Mouse (Mus musculus) heart, embryonic 12.5 days (tissue): ENCODE measurements around the gene Chrm4. TPM values are rescaled to one million over a fixed set of nuclear protein-coding genes. Genes with fewer than 3 reads are reported as not detected.

ENCODE experiments used
- ATAC-seq: fragments of 200-750 bp; cut with Nextera tagmentation; 2 replicates; pipeline ENCODE4 v1.8.0; 2017; ENCODE audit warnings: moderate TSS enrichment, moderate library complexity; ENCODE audit not compliant: insufficient number of reproducible peaks, low FRiP score
- H3K27ac ChIP-seq: fragments of 300-500 bp; sonication (generic); 2 replicates; pipeline ENCODE4 v1.5.1; 2016; ENCODE audit warnings: mild to moderate bottlenecking, moderate library complexity; ENCODE audit not compliant: poor library complexity, severe bottlenecking
- H3K27me3 ChIP-seq: fragments of 300-500 bp; sonication (generic); replicated peaks from 2 replicates; pipeline ENCODE4 v1.6.1; 2016; ENCODE audit warnings: mild to moderate bottlenecking, moderate library complexity
- H3K36me3 ChIP-seq: fragments of 300-500 bp; sonication (generic); 2 replicates; pipeline ENCODE4 v1.6.1; 2016; ENCODE audit warnings: mild to moderate bottlenecking, moderate library complexity
- H3K4me1 ChIP-seq: fragments of 300-500 bp; sonication (generic); replicated peaks from 2 replicates; pipeline ENCODE4 v1.6.1; 2016; ENCODE audit warnings: mild to moderate bottlenecking
- H3K4me2 ChIP-seq: fragments of 300-500 bp; sonication (generic); 2 replicates; pipeline ENCODE4 v1.6.1; 2016; ENCODE audit warnings: mild to moderate bottlenecking, moderate library complexity
- H3K4me3 ChIP-seq: fragments of 300-500 bp; sonication (generic); 2 replicates; pipeline ENCODE4 v1.5.1; 2016; ENCODE audit warnings: mild to moderate bottlenecking
- H3K9ac ChIP-seq: fragments of 300-500 bp; sonication (generic); 2 replicates; pipeline ENCODE4 v1.6.1; 2016; ENCODE audit warnings: mild to moderate bottlenecking, moderate library complexity
- H3K9me3 ChIP-seq: fragments of 300-500 bp; sonication (generic); replicated peaks from 2 replicates; pipeline ENCODE4 v1.6.1; 2016; ENCODE audit warnings: mild to moderate bottlenecking, moderate library complexity
- WGBS: fragments of 180-500 bp; shearing (Covaris S2); methylation state at CpG from one replicate; pipeline ENCODE4 v1.1.7; 2016; 5-methylcytosine and 5-hydroxymethylcytosine counted together
- polyA plus RNA-seq: library from polyadenylated mRNA; unstranded; fragments of >200 nt; fragmentation: Nextera tagmentation; extraction: Ambion mirVana; gene quantifications from 2 replicates; pipeline ENCODE4 v1.2.1, GENCODE M21; 2016

Gene Chrm4
- polyA plus RNA-seq, 1 experiment from 2014 or later: 0.15 TPM

- Histone ChIP-seq H3K4me2 (peak within 1 kb of the TSS; percentile 68), H3K4me3 (peak within 1 kb of the TSS; percentile 62), H3K4me1 (peaks cover 58% of the 10 kb centered on the region), H3K9me3 (no peaks in the 10 kb centered on the region), H3K36me3 (peaks cover 45% of the 10 kb centered on the region), H3K27ac (peak within 1 kb of the TSS; percentile 89), H3K27me3 (no peaks in the 10 kb centered on the region), H3K9ac (peak within 1 kb of the TSS; percentile 83)
- 2% methylated on average over 16 of the region's 16 CpGs for WGBS
- peak; percentile 58 for ATAC-seq
Observed at GRCm38 (mm10) chr2:91932160-91932711, 5.2 kb downstream of the Chrm4 start, which contains the start of gene Mdk. Gene Mdk (minus strand): TSS chr2:91932297.

DNA sequence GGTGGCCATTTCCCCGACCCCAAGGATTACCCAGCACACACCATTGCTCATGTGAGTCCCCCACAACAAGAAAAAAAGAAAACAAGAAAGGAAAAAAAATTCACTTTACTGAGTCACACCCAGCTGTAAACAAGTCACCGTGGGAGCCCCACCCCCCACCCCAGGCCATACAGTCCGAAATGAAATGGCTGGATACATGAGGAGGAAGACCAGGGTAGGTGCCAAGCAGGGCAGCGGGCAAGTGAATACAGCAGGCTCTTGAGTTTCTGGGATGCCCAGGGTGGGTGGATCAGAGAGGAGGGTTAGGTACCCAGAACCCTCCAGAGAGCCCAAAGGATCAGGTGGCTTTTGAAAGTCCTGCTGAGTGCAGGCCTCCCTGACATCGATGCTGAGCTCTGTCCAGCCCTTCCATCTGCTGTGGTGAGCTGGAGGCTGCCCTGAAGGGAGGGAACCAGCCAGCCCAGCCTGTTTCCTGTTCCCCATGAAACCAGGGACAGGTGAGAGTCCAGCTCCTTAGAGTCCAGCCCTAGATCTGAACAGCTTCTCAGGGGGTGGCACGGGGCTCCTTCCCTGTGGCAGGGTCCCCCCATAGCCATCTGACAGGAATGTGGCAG lies 5.8 kb downstream of the Chrm4 start:
- ATAC-seq: peak; percentile 40
- H3K27ac ChIP-seq: peak overlapping the region; percentile 89
- peak overlapping the region; percentile 83; the same call in 1 of the 2 replicates for H3K9ac ChIP-seq
- no peaks in the 10 kb centered on the region for H3K27me3 ChIP-seq
- H3K4me3 ChIP-seq: peak overlapping the region; percentile 62
- no peaks in the 10 kb centered on the region for H3K9me3 ChIP-seq
- peaks cover 56% of the 10 kb centered on the region for H3K4me1 ChIP-seq
- H3K4me2 ChIP-seq: peak overlapping the region; percentile 68
- WGBS: 11% methylated on average over 6 of the region's 6 CpGs
- H3K36me3 ChIP-seq: peaks cover 51% of the 10 kb centered on the region

DNA sequence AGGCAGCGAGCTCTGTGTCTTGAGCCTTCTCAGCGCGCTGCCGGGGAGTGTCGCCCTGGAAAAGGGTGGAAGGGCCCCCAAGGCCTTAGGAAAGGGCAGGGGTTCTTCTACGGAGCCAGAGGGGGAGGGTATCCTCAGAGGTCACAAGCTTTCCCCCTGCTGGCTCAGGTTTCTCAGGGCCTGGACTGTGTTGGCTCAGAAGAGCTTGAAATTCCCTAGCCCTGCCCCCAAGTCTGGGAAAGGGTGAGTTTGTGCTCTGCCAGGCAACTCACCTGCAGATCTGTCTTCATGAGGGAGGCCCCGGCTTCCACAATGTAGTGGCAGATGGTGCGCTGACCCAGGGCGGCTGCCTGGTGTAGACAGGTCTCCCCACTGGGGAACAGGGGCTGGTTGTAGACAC lies 6.4 kb downstream of the Chrm4 start:
- WGBS: 41% methylated on average over 9 of the region's 9 CpGs
- no peak for ATAC-seq
- Histone ChIP-seq H3K4me3 (no peak overlapping the region), H3K36me3 (peaks cover 57% of the 10 kb centered on the region), H3K27ac (peak overlapping the region; percentile 89; the same call in 1 of the 2 replicates), H3K9ac (peak overlapping the region; percentile 83; the same call in 1 of the 2 replicates), H3K4me2 (peak overlapping the region; percentile 68; the same call in 1 of the 2 replicates), H3K27me3 (no peaks in the 10 kb centered on the region), H3K4me1 (peaks cover 50% of the 10 kb centered on the region), H3K9me3 (no peaks in the 10 kb centered on the region)

- H3K36me3 ChIP-seq: peaks cover 62% of the 10 kb centered on the region
- peaks cover 45% of the 10 kb centered on the region for H3K4me1 ChIP-seq
- no peak overlapping the region for H3K4me3 ChIP-seq
- no peak overlapping the region for H3K27ac ChIP-seq
- 21% methylated on average over 8 of the region's 8 CpGs for WGBS
- no peak overlapping the region; the same call in 1 of the 2 replicates for H3K9ac ChIP-seq
- H3K4me2 ChIP-seq: no peak overlapping the region; the same call in 1 of the 2 replicates
- H3K27me3 ChIP-seq: no peaks in the 10 kb centered on the region
- no peaks in the 10 kb centered on the region for H3K9me3 ChIP-seq
- ATAC-seq: no peak
Observed at GRCm38 (mm10) chr2:91934016-91934415, 7.0 kb downstream of the Chrm4 start.

GRCm38 (mm10) chr2:91934826-91935525 lies 7.9 kb downstream of the Chrm4 start:
- 87% methylated on average over 9 of the region's 9 CpGs for WGBS
- peaks cover 42% of the 10 kb centered on the region for H3K4me1 ChIP-seq
- no peak overlapping the region for H3K4me3 ChIP-seq
- peaks cover 72% of the 10 kb centered on the region for H3K36me3 ChIP-seq
- H3K27ac ChIP-seq: no peak overlapping the region
- no peak overlapping the region for H3K4me2 ChIP-seq
- H3K27me3 ChIP-seq: no peaks in the 10 kb centered on the region
- no peaks in the 10 kb centered on the region for H3K9me3 ChIP-seq
- ATAC-seq: no peak
- H3K9ac ChIP-seq: no peak overlapping the region

GRCm38 (mm10) chr2:91936154-91936553 lies 9.1 kb downstream of the Chrm4 start:
- Histone ChIP-seq H3K9ac (no peak overlapping the region), H3K27ac (no peak overlapping the region), H3K4me2 (no peak overlapping the region), H3K27me3 (no peaks in the 10 kb centered on the region), H3K36me3 (peaks cover 83% of the 10 kb centered on the region), H3K9me3 (no peaks in the 10 kb centered on the region), H3K4me1 (peaks cover 36% of the 10 kb centered on the region), H3K4me3 (no peak overlapping the region)
- ATAC-seq: no peak
- 90% methylated on average over 7 of the region's 7 CpGs for WGBS

DNA sequence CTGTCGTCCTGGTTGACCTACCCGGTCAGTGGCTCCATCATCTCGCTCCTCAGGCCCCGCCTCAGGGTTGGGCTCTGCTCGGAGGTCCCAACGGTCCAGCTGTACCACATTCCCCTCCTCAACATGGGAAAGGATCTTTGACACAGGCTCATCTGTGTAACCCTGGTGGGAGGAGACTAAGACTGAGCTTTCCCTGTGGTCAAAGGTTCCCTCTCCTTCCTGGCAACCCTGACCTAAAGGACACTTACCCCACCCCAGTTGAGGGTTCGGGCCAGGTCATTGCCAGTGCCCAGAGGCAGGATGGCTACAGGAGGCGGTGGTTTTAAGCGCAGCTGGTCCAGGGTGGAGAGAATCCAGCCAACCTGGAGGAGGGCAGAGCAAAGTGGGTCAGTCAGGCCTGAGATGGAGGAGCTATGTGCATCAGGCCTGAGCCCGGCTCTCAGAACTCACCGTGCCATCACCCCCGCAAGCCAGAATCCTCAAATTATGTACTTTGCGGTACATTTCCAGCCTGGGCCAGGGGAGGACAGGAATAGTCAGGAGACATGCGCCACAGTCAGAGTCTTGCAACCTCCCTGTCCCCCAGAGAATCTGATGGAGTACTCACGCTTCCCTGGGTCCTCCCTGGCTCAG lies 12.4 kb downstream of the Chrm4 start:
- Histone ChIP-seq H3K36me3 (peaks cover 93% of the 10 kb centered on the region), H3K4me1 (peaks cover 27% of the 10 kb centered on the region), H3K27me3 (no peaks in the 10 kb centered on the region), H3K4me2 (no peak overlapping the region), H3K27ac (no peak overlapping the region), H3K9me3 (no peaks in the 10 kb centered on the region), H3K4me3 (no peak overlapping the region), H3K9ac (no peak overlapping the region)
- 85% methylated on average over 15 of the region's 15 CpGs for WGBS
- no peak for ATAC-seq

DNA sequence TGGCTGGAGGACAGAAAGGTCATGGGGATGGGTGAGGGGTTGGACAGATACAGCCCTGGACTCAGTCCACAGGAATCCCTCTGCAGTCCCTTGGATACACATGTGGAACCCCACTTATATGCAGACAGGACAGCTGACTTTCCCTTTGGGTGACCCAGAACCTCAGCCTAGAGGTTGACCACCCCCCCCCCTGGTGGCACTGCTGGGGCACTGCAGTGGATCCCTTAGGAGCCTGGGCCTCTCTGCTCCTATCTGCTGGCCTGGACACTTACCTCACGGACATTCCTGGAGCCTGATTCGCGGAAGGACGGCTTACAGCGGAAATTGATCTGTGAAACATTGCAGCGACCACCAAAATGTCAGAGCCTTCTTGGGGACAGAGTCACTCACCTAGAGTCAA lies 15.3 kb downstream of the Chrm4 start:
- peaks cover 76% of the 10 kb centered on the region for H3K36me3 ChIP-seq

DNA sequence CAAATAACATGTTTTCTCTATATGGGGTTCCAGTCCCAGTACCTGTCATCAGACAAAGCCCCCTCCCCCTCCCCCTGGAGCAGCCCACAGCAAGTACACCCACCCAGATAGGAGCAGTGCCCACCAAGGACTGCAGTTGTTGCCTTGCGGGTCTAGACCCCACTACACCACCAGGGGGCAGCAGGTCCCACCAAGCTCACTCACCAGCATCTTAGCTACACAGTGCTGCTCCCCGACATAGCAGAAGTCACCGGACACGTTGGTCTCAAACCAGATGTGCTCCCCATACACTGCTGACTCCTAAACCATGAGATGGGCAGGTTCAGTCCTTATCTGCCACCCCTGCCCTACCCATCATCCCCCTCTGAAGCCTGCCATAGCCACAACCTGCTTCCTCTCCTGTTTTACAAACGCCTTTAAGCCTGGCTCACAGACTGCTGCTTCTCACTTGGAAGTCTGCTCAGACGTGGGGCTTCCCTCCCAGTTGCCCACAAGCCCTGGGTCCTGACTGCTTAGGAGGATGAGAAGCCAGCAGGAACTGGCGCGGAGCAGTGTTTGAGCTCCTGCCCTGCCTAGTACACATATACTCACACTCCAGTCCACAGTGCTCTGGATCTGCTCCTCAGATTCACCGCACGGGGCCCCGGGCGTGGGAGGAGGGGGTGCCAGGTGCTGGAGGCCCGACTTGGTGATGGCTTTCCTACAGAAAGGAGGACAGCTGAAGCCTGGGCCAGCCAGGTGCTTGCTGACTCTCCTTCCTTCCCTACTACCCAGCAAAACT lies 17.3 kb downstream of the Chrm4 start:
- peak; percentile 49 for ATAC-seq
- no peak overlapping the region for H3K4me2 ChIP-seq
- WGBS: 42% methylated on average over 13 of the region's 13 CpGs
- H3K27me3 ChIP-seq: no peaks in the 10 kb centered on the region
- H3K4me1 ChIP-seq: peaks cover 65% of the 10 kb centered on the region
- H3K36me3 ChIP-seq: peaks cover 56% of the 10 kb centered on the region
- H3K9me3 ChIP-seq: no peaks in the 10 kb centered on the region
- H3K4me3 ChIP-seq: no peak overlapping the region
- peak overlapping the region; percentile 44; the same call in 1 of the 2 replicates for H3K27ac ChIP-seq
- peak overlapping the region; percentile 51; the same call in 1 of the 2 replicates for H3K9ac ChIP-seq

More for the DNA sequence above, 15.3 kb downstream of the Chrm4 start:
- Histone ChIP-seq H3K9me3 (no peaks in the 10 kb centered on the region), H3K27ac (no peak overlapping the region), H3K9ac (no peak overlapping the region), H3K27me3 (no peaks in the 10 kb centered on the region), H3K4me2 (no peak overlapping the region), H3K4me3 (no peak overlapping the region), H3K4me1 (peaks cover 45% of the 10 kb centered on the region)
- 21% methylated on average over 6 of the region's 6 CpGs for WGBS
- no peak for ATAC-seq

DNA sequence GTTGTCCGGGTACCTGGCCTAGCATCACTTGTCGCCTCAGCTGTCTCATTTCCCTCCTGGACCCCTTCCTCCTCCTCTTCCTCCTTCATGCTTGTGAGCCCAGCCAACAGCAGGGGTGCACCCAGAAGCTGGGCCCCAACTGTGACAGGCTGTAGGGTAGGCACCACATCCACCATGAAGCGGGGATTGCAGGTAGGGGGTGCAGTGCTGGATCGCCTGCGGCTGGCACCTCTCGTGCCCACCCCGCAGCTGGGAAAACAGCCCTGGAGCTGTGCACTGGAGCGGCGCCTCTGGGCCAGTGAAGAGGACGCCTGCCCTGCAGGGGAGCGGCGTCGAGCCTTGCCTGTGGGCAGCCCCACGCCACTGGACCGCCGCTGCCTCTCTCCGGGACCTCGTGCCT lies 18.4 kb downstream of the Chrm4 start, which contains the start of gene Gm9821:
Gene Gm9821, plus strand, starts transcription at position 221 of the 400 bp plus-strand sequence.
- WGBS: 89% methylated on average over 18 of the region's 18 CpGs
- Histone ChIP-seq H3K27ac (peak within 1 kb of the TSS; percentile 98; the same call in 1 of the 2 replicates), H3K27me3 (no peaks in the 10 kb centered on the region), H3K9ac (peak within 1 kb of the TSS; percentile 56), H3K4me3 (no peak within 1 kb of the TSS), H3K9me3 (no peaks in the 10 kb centered on the region), H3K4me2 (no peak within 1 kb of the TSS; the same call in 1 of the 2 replicates), H3K4me1 (peaks cover 76% of the 10 kb centered on the region), H3K36me3 (peaks cover 45% of the 10 kb centered on the region)
- ATAC-seq: no peak
